Mouse (Mus musculus) lung, postnatal 0 days (tissue): ENCODE data around the gene Trp53rkb. TPM values are rescaled to one million over a fixed set of nuclear protein-coding genes. Genes with fewer than 3 reads are reported as not detected.

Experiments
- ATAC-seq: fragments of 200-750 bp; cut with Nextera tagmentation; 2 replicates; pipeline ENCODE4 v1.8.0; 2017; ENCODE audit warnings: moderate library complexity
- DNase-seq: peaks from one replicate; pipeline ENCODE4 v3.0.0-alpha.2; 2016; ENCODE audit warnings: low spot score
- H3K27ac ChIP-seq: fragments of 300-500 bp; sonication (generic); 2 replicates; pipeline ENCODE4 v1.5.1; 2014; ENCODE audit warnings: antibody characterized with exemption, mild to moderate bottlenecking, low read length, mixed read lengths
- H3K27me3 ChIP-seq: fragments of 300-500 bp; sonication (generic); replicated peaks from 2 replicates; pipeline ENCODE4 v1.6.1; 2014; ENCODE audit warnings: low read length, mixed read lengths; ENCODE audit not compliant: insufficient read depth
- H3K36me3 ChIP-seq: fragments of 300-500 bp; sonication (generic); 2 replicates; pipeline ENCODE4 v1.6.1; 2014; ENCODE audit warnings: low read length, mixed read lengths; ENCODE audit not compliant: insufficient read depth
- H3K4me1 ChIP-seq: fragments of 300-500 bp; sonication (generic); 2 replicates; pipeline ENCODE4 v1.6.1; 2014; ENCODE audit warnings: antibody characterized with exemption, low read depth, low read length, mixed read lengths; ENCODE audit not compliant: insufficient read depth
- H3K4me2 ChIP-seq: fragments of 300-500 bp; sonication (generic); replicated peaks from 2 replicates; pipeline ENCODE4 v1.6.1; 2014; ENCODE audit warnings: low read depth, mild to moderate bottlenecking, low read length, moderate library complexity, mixed read lengths
- H3K4me3 ChIP-seq: fragments of 300-500 bp; sonication (generic); 2 replicates; pipeline ENCODE4 v1.5.1; 2014; ENCODE audit warnings: low read depth, low read length
- H3K9ac ChIP-seq: fragments of 300-500 bp; sonication (generic); replicated peaks from 2 replicates; pipeline ENCODE4 v1.6.1; 2014; ENCODE audit warnings: low read depth, mild to moderate bottlenecking
- H3K9me3 ChIP-seq: fragments of 300-500 bp; sonication (generic); 2 replicates; pipeline ENCODE4 v1.6.1; 2016; ENCODE audit warnings: low read length, mixed read lengths
- CTCF ChIP-seq: IDR thresholded peaks from 2 replicates; pipeline ENCODE4 v1.5.1; 2016; ENCODE audit warnings: antibody characterized with exemption, mild to moderate bottlenecking
- EP300 ChIP-seq: IDR thresholded peaks from 2 replicates; pipeline ENCODE4 v1.6.1; 2016; ENCODE audit warnings: antibody characterized with exemption, mild to moderate bottlenecking, control low read depth
- WGBS: fragments of 180-500 bp; shearing (Covaris S2); extraction: QIAGEN DNeasy Blood & Tissue Kit; methylation state at CpG from one replicate; pipeline ENCODE4 v1.1.7; 2014; 5-methylcytosine and 5-hydroxymethylcytosine counted together
- polyA plus RNA-seq: library from polyadenylated mRNA; unstranded; fragments of >200 nt; fragmentation: Nextera tagmentation; extraction: Ambion mirVana; gene quantifications from 2 replicates; pipeline ENCODE4 v1.2.1, GENCODE M21; 2015

Trp53rkb gene
- polyA plus RNA-seq, 1 experiment from 2014 or later = 4.8 TPM

DNA sequence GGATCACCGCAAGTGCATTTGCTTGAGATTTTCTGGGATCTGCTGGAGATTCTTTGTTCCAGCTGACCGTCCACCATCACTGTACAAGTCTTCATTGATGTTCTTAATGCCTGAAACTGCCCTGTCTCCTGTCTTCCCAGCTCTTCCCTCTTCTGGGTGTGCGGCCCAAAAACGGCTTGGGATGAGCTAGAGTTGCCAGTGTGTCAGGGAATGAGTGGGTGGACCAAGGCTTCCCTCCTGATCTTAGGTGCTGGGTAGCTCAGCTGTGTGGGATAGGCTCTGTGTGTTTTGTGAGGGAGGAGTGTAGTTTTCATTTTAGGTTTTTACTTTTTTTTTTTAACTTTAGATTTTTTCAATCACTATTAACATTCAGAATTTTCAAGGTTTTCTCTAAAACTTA lies 42.5 kb downstream of the Trp53rkb start:
- no peaks in the 10 kb centered on the region for H3K9me3 ChIP-seq
- no peak for TF ChIP-seq CTCF
- TF ChIP-seq EP300 = no peak
- ATAC-seq (no peak), DNase-seq (no peak)
- H3K4me2 ChIP-seq = no peak overlapping the region
- H3K36me3 ChIP-seq = peaks cover 6% of the 10 kb centered on the region
- no peak overlapping the region for H3K27ac ChIP-seq
- H3K4me3 ChIP-seq = no peak overlapping the region
- no peaks in the 10 kb centered on the region for H3K27me3 ChIP-seq
- no peaks in the 10 kb centered on the region for H3K4me1 ChIP-seq
- WGBS = 87% methylated on average over 4 of the region's 4 CpGs
- H3K9ac ChIP-seq = no peak overlapping the region

DNA sequence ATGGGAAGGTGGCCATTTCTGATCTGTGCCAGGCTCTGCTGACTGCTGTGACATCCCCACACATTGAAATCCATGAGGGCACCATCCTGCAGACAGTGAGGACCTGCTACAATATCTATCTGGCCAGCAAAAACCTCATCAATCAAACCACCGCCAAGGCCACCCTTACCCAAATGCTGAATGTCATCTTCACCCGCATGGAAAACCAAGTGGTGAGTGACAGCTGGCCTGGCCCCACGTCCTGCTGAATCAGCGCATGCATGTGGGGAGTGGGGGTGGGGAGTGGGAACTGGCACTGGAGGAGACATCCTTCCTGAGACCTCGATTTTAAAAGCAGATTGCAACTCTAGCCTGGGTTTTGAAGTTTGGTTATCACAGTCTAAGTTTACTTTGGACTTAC lies 43.2 kb downstream of the Trp53rkb start:
- peaks cover 5% of the 10 kb centered on the region for H3K36me3 ChIP-seq
- H3K9ac ChIP-seq = no peak overlapping the region
- DNase-seq (no peak), ATAC-seq (no peak)
- H3K4me1 ChIP-seq = no peaks in the 10 kb centered on the region
- no peak for TF ChIP-seq CTCF
- no peak for TF ChIP-seq EP300
- no peak overlapping the region for H3K27ac ChIP-seq
- no peaks in the 10 kb centered on the region for H3K27me3 ChIP-seq
- no peak overlapping the region for H3K4me2 ChIP-seq
- no peak overlapping the region for H3K4me3 ChIP-seq
- 51% methylated on average over 5 of the region's 5 CpGs for WGBS
- no peaks in the 10 kb centered on the region for H3K9me3 ChIP-seq

DNA sequence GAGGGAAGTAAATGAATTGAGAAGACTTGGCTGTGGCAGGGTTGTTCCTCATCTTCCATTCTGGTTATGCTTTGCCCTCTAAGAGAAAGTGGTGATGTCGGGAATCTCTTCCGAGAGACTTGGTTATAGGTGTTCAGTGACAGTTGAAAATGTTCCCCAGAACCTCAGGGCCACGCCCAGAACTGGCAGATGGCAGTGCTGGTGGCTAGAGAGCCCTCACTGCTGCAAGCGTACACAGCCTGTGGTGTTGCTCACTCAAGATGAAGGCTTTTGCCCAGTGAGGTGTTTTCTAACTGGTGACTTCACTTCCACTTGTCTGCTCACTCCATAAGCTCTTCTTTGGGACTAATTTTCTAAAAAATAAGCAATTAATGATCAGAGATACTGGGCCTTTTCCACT lies 49.5 kb downstream of the Trp53rkb start:
- Histone ChIP-seq H3K36me3 (peaks cover 5% of the 10 kb centered on the region), H3K4me3 (no peak overlapping the region), H3K9ac (no peak overlapping the region), H3K27me3 (no peaks in the 10 kb centered on the region), H3K27ac (no peak overlapping the region), H3K4me2 (no peak overlapping the region), H3K4me1 (no peaks in the 10 kb centered on the region), H3K9me3 (no peaks in the 10 kb centered on the region)
- TF ChIP-seq CTCF (no peak), EP300 (no peak)
- no peak for ATAC-seq
- no peak for DNase-seq
- whole genome bisulfite sequencing = 86% methylated on average over 4 of the region's 4 CpGs

Other genes with a start within 250 kb of the Trp53rkb start
- gene Prex1, start 78.7 kb upstream of the Trp53rkb start, polyA plus RNA-seq = 6.9 and 7.5 TPM in 2 replicates
- 5.7 and 6.2 TPM in 2 replicates for gene Arfgef2, start 13.1 kb downstream of the Trp53rkb start, polyA plus RNA-seq
- 24.1 and 28.5 TPM in 2 replicates for gene Cse1l, start 113.5 kb downstream of the Trp53rkb start, polyA plus RNA-seq
- gene Stau1, start 203.8 kb downstream of the Trp53rkb start, polyA plus RNA-seq = 48.3 and 55.0 TPM in 2 replicates
- 21.8 and 21.9 TPM in 2 replicates for gene Ddx27, start 222.7 kb downstream of the Trp53rkb start, polyA plus RNA-seq